Mouse (Mus musculus): ENCODE measurements at regions not wholly inside any gene's neighbourhood (a gene's known extent, or its start where the extent isn't known, plus 50 kb on each side); places are given as distances from the start of the nearest gene placed in this dataset.

DNA sequence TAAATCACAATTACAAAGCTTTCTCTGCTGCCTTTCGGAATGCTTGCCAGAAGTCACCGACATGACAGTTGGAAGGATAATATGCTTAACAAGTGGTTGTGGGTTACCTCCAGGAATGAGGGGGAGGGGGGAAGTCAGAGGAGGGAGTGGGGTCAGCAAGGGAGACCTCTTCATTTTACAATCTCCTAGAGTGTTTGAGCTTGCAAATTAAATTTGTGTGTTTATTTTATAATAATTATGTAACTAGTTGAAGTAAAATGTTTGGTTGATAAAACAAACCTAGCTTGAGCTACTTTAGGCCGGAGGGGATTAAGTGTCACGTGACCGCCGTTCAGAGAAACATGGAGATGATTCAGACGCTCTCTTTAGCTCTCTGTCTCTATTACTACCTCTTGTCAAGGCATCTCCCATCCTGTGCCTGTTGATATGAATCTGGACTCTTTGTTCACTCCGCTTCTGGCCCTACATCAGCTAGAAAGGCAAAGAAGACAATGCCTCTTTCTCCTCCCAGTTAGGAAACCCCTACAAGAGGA is 227.3 kb upstream of the Irx5 start:
- DNase-seq = no peak

DNA sequence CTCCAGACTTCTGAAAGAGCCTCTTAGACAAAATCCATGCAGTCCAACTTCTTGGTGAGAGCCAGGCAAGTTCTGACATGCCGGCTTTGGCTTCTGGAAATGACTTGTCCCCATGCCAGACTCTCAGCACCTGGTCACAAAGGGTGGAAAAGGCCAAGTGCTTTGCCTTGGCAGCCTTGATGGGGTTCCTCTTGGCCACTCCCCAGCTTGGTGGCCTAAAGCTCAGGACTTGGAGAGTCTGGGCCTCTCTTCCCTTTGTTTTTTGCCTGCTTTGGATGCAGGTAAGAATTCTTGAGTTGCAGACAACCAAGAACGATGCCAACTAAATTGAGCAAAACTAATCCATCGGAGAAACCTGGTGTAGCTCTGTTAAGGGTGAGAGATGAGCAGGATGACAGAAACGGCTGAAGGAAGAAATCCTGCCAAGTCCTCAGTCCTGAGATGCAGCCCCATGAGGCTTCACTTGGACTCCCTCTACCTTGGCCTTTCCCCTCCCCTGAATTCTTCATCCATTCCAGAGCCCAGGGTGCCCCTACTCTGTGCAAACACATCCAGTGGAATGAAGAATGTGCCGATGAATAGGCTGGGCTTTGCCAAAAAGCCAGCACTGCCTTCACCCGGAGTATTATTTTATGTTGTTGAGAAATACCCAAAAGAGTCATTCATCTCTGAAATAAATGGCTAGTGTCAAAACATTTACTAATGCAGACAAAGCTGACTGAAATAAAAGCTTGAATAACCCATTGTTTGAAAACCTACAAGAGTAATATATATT is 228.0 kb upstream of the Irx5 start:
- peak; percentile 38 for DNase-seq

DNA sequence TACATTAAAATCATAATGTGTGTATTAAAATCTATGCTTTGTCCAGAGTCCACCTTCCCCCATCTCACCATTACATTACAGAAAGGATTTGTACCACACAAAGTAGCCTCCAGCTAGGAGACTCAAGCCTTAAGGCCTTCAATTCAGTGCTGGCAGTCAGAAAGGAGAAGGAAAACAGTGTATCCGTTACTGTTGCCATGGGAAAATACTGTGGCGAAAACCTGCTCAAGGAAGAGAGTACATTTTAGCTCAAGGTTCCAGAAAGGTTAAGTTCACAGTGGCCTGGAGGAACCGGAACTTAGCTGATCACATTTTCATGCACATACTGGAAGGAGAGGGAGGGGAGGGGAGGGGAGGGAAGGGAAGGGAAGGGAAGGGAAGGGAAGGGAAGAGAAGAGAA is 231.8 kb upstream of the Irx5 start:
- no peak for DNase-seq

GRCm38 (mm10) chr8:92121296-92121695 is 236.1 kb upstream of the Irx5 start:
- DNase-seq = peak; percentile 8

- no peak for DNase-seq
Observed at GRCm38 (mm10) chr8:92115479-92116267, 241.8 kb upstream of the Irx5 start.

GRCm38 (mm10) chr8:92114311-92115275 is 242.8 kb upstream of the Irx5 start:
- DNase-seq = no peak

GRCm38 (mm10) chr8:92113901-92114300 is 243.5 kb upstream of the Irx5 start:
- DNase-seq = no peak

GRCm38 (mm10) chr8:92113386-92113785 is 244.0 kb upstream of the Irx5 start:
- no peak for DNase-seq

DNA sequence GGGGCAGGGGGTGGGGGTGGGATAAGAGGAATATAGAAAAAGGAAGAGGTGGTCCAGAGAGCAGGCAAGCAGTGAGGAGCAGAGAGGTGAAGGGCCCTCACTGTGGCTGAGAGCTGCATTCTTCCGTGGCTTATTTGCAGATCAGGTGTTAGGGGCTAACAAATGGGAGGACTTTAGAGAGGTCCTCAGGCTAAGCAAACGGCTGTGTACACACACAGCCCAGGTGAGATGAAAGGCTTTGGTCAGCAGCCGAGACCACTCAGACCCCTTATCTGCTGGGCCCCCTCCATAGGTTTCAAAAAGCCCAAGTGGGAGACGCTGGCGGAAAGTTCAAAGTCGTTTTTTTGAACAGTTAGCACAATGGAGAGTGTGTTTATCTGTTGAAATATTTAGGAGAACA is 252.9 kb upstream of the Irx5 start:
- no peak for DNase-seq

DNA sequence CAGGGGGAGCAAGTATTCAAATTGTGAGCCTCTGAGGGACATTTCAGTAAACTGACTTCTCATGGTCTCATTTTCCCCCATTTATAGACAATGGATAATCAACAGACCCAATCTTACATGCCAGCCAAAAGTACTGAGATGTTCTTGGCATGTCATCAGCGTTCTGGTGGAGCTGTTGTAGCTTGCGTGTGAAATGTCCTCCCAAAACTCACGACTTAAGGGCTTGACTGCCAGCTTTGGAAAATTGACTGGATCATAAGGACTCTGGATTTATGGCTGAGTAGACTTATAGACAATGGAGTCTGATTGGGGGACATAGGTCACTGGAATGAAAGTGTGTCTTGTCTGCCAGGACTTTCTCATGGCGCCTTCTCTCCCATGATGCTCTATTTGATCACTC is 254.9 kb upstream of the Irx5 start:
- no peak for DNase-seq

- no peak for DNase-seq
Observed at GRCm38 (mm10) chr8:92095276-92095675, 262.1 kb upstream of the Irx5 start.

DNA sequence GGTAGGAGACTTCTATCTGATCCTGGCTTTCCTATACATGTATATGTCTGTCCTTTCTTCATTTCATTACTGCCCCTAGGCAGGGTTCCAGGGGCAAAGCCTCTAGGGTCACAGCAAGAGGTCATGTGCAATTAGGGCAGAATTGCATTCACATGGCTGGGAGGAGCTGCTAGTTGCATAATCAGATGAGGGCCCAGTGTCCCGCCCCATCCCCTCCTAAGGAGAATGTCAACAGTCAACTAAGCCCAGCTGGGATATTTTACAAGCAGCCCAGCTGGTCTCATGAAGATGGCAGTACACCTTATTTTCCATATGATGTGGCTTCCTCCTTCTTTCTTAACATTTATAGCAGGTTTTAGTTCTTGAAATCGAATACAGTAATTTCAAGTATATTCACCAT is 273.3 kb upstream of the Irx5 start:
- no peak for DNase-seq

DNA sequence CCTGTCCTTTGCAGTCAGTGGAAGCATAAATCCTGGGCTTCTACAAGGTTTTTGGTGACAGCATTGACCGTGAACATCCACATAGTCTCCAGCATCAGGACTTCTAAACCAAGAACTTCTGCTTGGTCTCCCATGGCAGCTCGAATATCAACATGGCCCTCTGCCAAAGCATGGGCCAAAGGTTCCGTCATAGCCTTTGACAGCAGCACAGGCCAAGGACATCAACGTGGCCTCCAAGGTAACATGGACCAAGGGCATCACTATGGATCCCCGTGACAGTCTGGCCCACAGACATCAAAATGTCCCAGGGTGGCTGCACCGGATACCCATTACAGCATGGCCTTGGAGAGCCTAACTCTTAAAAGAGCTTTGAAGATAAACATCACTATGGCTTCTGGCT is 275.5 kb upstream of the Irx5 start:
- peak; percentile 33 for DNase-seq

- DNase-seq = no peak
Observed at GRCm38 (mm10) chr8:92080852-92081251, 276.6 kb upstream of the Irx5 start.

GRCm38 (mm10) chr8:92077611-92078010 is 275.7 kb upstream of the Irx3 start:
- DNase-seq = no peak

DNA sequence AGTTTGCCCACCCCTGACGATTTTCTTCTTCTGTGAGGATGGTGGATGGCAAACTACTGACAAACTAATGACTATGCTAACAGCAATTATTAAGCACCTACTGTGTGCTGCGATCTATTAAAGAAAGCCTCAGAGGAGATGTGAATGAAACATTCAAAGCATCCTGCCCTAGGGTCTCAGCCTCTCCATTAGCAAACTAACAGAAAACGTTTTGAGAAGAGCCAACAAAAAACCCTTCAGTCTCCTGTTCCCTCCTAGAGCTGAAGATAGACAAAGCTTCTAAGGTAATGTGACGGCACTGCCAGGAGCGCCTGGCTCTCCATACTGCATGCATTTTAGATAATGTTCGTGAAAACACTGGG is 270.4 kb upstream of the Irx3 start:
- no peak for DNase-seq

DNA sequence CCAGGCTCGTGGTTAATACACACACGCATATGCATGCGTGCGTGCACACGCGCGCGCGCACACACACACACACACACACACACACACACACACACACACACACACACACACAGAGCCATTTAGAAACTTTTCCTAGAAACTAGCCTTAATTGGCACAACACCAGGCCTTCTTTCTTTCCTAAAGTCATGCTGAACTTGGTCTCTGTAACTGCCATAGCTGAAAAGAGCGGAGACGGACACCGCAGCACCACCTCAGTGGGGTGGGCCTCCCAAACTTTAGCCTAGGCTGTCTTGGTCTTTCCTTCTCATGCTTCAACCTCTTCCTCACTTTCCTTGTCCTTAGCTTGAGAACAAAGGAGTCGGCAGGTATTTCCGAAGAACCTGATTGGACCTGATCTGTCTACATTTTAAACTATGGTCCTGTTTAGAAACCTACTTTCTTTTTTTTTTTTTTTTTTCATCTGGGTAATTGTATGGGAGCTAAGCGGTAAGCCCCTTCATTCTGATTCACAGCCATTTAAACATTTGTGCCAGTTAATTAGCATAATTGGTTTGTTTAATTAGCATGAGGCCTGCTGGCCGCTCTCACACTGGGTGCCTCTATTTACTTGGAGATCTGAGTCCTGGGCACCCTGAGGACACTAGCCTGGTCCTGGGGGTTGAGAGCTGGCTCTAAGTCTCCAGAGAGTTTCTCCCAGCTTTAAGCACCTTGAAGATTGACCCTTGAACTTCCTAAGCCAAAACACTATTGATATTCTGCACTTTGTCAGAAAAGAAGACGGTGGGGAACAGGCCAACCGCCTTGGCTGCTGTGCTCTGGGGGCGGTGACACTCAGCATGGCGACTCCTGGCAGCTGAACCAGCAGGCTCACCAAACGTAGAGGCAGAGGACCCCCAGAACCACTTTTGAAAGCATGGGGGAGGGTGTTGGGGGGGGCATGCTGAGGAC is 269.7 kb upstream of the Irx3 start:
- DNase-seq = no peak

DNA sequence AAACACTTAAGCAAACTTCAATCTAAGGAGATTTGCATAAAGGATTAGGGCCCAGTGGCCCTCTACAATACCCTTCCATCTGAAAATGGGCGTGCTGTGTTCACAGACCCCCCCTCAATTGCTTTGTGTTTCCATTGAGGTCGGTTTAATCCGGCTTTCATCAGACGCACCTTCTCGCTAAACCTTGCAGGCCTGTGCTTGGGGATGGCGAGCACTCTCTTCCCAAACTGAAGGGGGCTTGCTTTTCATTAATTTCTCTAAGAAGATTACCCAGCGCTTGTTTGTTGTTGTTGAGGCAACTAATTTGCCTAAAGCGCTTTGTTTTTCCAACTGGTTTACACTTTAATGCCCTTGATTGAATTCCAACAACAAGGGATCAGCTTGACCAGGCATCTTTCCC is 268.8 kb upstream of the Irx3 start:
- no peak for DNase-seq

- no peak for DNase-seq
Observed at GRCm38 (mm10) chr8:92066435-92066834, 264.6 kb upstream of the Irx3 start.

- DNase-seq = no peak
Observed at GRCm38 (mm10) chr8:92065554-92066239, 263.8 kb upstream of the Irx3 start.

- no peak for DNase-seq
Observed at GRCm38 (mm10) chr8:92064971-92065370, 263.1 kb upstream of the Irx3 start.
